Comparison of ENCODE assay signal across 26 mouse cellular contexts in the genomic region with DNA sequence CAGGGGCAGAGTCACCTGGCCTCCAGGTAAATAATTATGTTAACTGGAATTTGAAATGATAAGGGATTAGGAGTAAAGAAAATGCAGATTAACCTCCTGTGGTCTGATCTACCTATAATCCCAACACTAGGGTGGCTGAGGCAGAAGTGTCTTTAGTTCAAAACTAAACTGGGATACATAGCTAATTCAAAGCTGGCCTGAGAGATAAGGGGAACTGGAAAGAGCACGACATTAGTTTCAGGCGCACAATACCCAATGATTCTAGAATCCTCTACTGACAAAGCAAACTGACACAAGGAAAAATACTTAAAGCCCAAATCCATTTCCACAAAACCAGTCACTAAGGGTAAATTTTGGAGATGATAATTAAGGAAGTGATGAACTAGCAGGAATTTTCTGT. TPM values are rescaled to one million over a fixed set of nuclear protein-coding genes. Genes with fewer than 3 reads are reported as not detected.
DNase-seq lines count a peak whose midpoint lies in the region; ATAC-seq and TF ChIP-seq lines count a peak whose summit lies in the region.
"Had no signal": no experiment of that assay in that cellular context is flagged by ENCODE, and none has a peak within 500 bp of the region (broad histone marks: within the 10 kb centered on the region; RNA-seq: fewer than 3 reads in every experiment).

No protein-coding gene starts in this region.

- no peaks in the 10 kb centered on the region for H3K36me3 ChIP-seq in liver, embryonic 13.5 days
- H3K36me3 ChIP-seq in liver, embryonic 12.5 days, result no peaks in the 10 kb centered on the region
- H3K36me3 ChIP-seq in G1E (replicated peaks), result no peaks in the 10 kb centered on the region
- H3K36me3 ChIP-seq: embryonic facial prominence, embryonic 10.5 days; embryonic facial prominence, embryonic 12.5 days; forebrain, embryonic 10.5 days; forebrain, embryonic 12.5 days had no signal

- no peak overlapping the region for H3K4me3 ChIP-seq in liver, embryonic 13.5 days (replicated peaks)
- H3K4me3 ChIP-seq in liver, embryonic 12.5 days, result no peak overlapping the region
- no peak overlapping the region for H3K4me3 ChIP-seq in G1E (ENCODE audit: low read depth, low read length)
- H3K4me3 ChIP-seq: embryonic facial prominence, embryonic 10.5 days; embryonic facial prominence, embryonic 12.5 days; erythroblast, embryonic 14.5 days; forebrain, embryonic 10.5 days; forebrain, embryonic 12.5 days had no signal

- H3K27ac ChIP-seq in liver, embryonic 13.5 days, result no peak overlapping the region
- no peak overlapping the region for H3K27ac ChIP-seq in liver, embryonic 12.5 days
- H3K27ac ChIP-seq: embryonic facial prominence, embryonic 10.5 days; embryonic facial prominence, embryonic 12.5 days; forebrain, embryonic 10.5 days; forebrain, embryonic 12.5 days had no signal

- WGBS in liver, embryonic 13.5 days (ENCODE audit: insufficient replicate concordance), result 40% methylated on average over 2 of the region's 2 CpGs
- WGBS in liver, embryonic 12.5 days (ENCODE audit: insufficient replicate concordance), result 46% methylated on average over 2 of the region's 2 CpGs

- no peaks in the 10 kb centered on the region; the same call in 1 of the 2 replicates for H3K4me1 ChIP-seq in liver, embryonic 13.5 days (replicated peaks)
- no peaks in the 10 kb centered on the region for H3K4me1 ChIP-seq in liver, embryonic 12.5 days
- H3K4me1 ChIP-seq in G1E (ENCODE audit: insufficient read depth, low read depth, low read length), result no peaks in the 10 kb centered on the region
- H3K4me1 ChIP-seq: embryonic facial prominence, embryonic 10.5 days; embryonic facial prominence, embryonic 12.5 days; forebrain, embryonic 10.5 days; forebrain, embryonic 12.5 days had no signal

- no peaks in the 10 kb centered on the region for H3K27me3 ChIP-seq in liver, embryonic 13.5 days
- no peaks in the 10 kb centered on the region for H3K27me3 ChIP-seq in liver, embryonic 12.5 days (replicated peaks)
- H3K27me3 ChIP-seq in G1E (ENCODE audit: insufficient read depth, low read length), result no peaks in the 10 kb centered on the region
- H3K27me3 ChIP-seq: CH12.LX; embryonic facial prominence, embryonic 12.5 days; forebrain, embryonic 12.5 days had no signal

- peak; percentile 6 for DNase-seq in liver, embryonic 13.5 days
- no peak for DNase-seq in G1E (ENCODE audit: low spot score)
- peak; percentile 34 for DNase-seq in c-Kit-positive CD71-positive TER-119-negative erythroid progenitor cells, embryonic 14.5 days (ENCODE audit: low read depth)
- DNase-seq in adrenal gland, postnatal 25 days, result no peak
- no peak for DNase-seq in kidney, postnatal 36 days
- DNase-seq: adrenal gland, adult 8-10 months; adrenal gland, postnatal 14 days; B cell, adult 2 months; cerebellum, adult 11-12 months; cerebellum, adult 2 months; cerebellum, adult 9-10 months; cerebellum, postnatal 10 days; cerebellum, postnatal 25 days had no signal

- H3K9ac ChIP-seq in liver, embryonic 13.5 days, result no peak overlapping the region
- H3K9ac ChIP-seq in liver, embryonic 12.5 days, result no peak overlapping the region
- H3K9ac ChIP-seq: embryonic facial prominence, embryonic 12.5 days; forebrain, embryonic 12.5 days had no signal

- no peak for TF ChIP-seq CTCF in G1E (IDR thresholded peaks at IDR 0.05; ENCODE audit: low read depth, low read length)

- H3K4me2 ChIP-seq in liver, embryonic 13.5 days, result no peak overlapping the region
- no peak overlapping the region for H3K4me2 ChIP-seq in liver, embryonic 12.5 days
- H3K4me2 ChIP-seq: embryonic facial prominence, embryonic 12.5 days; forebrain, embryonic 12.5 days had no signal

- H3K9me3 ChIP-seq in liver, embryonic 13.5 days (replicated peaks), result no peaks in the 10 kb centered on the region
- no peaks in the 10 kb centered on the region for H3K9me3 ChIP-seq in liver, embryonic 12.5 days (replicated peaks)
- no peaks in the 10 kb centered on the region for H3K9me3 ChIP-seq in G1E (replicated peaks)
- H3K9me3 ChIP-seq: embryonic facial prominence, embryonic 10.5 days; embryonic facial prominence, embryonic 12.5 days; forebrain, embryonic 10.5 days; forebrain, embryonic 12.5 days had no signal

- no peak for ATAC-seq in liver, embryonic 13.5 days (ENCODE audit: low read depth)
- ATAC-seq in liver, embryonic 12.5 days, result no peak
- ATAC-seq in G1E (ENCODE audit: extremely low read depth, insufficient number of reproducible peaks, low FRiP score, poor library complexity, severe bottlenecking), result 0 out of 2 replicates have a peak, but pooled peaks have one; percentile 12
- peak; percentile 50; the same call in 1 of the 2 replicates for ATAC-seq in megakaryocyte-erythroid progenitor cell, adult 5-6 weeks (replicated peaks; ENCODE audit: low FRiP score, low TSS enrichment, poor library complexity, severe bottlenecking)
- ATAC-seq: activated CD4-positive, CD25-positive, alpha-beta regulatory T cell, adult 4 months; CD4-positive, CD25-positive, alpha-beta regulatory T cell, adult 4 months; forebrain, embryonic 14.5 days; forebrain, embryonic 16.5 days; Patski had no signal

RNA-seq across cellular contexts. Expression of a gene that starts 2.2 kb away (rescaled TPM):
- polyA plus RNA-seq in liver, embryonic 13.5 days (2015; fragmentation: Nextera tagmentation; extraction: Ambion mirVana), result 1.2 and 1.3 TPM in 2 replicates
- polyA plus RNA-seq in liver, embryonic 12.5 days (2016; fragmentation: Nextera tagmentation; extraction: Ambion mirVana), result 1.3 and 1.6 TPM in 2 replicates
- total RNA-seq in G1E (2014; fragmentation: Nextera tagmentation), result 40.1 and 40.7 TPM in 2 replicates
- total RNA-seq in G1E (2017), result 9.5 and 11.9 TPM in 2 replicates
- 0.74 and 1.2 TPM in 2 replicates for polyA plus RNA-seq in G1E (2012)
- total RNA-seq in megakaryocyte-erythroid progenitor cell, adult 5-6 weeks (2014; fragmentation: Nextera tagmentation), result 10.3 and 16.0 TPM in 2 replicates
- 9.5 and 9.7 TPM in 2 replicates for total RNA-seq in megakaryocyte-erythroid progenitor cell, adult 5-6 weeks (2017)
- 9.7 and 12.6 TPM in 2 replicates for total RNA-seq in adrenal gland, postnatal 25 days (2021)

Comparison
In these comparisons a context has a peak if more than half of its experiments do, and no peak if none do; other contexts are left out.
1. ATAC-seq: peak in G1E (single experiment) and megakaryocyte-erythroid progenitor cell, adult 5-6 weeks (single experiment); none in liver, embryonic 13.5 days (single experiment) and liver, embryonic 12.5 days (single experiment).
2. DNase-seq: peak in liver, embryonic 13.5 days (single experiment) and c-Kit-positive CD71-positive TER-119-negative erythroid progenitor cells, embryonic 14.5 days (single experiment); none in G1E (single experiment), adrenal gland, postnatal 25 days (single experiment) and kidney, postnatal 36 days (0 of 2).